Mouse (Mus musculus) liver, embryonic 12.5 days (tissue): ENCODE data around the gene CN725425. TPM values are rescaled to one million over a fixed set of nuclear protein-coding genes. Genes with fewer than 3 reads are reported as not detected.

Source experiments
- ATAC-seq: fragments of 200-750 bp; cut with Nextera tagmentation; 2 replicates; pipeline ENCODE4 v1.8.0; 2017; ENCODE audit warnings: moderate number of reproducible peaks, mild to moderate bottlenecking, moderate library complexity
- H3K27ac ChIP-seq: fragments of 300-500 bp; sonication (generic); 2 replicates; pipeline ENCODE4 v1.5.1; 2016; ENCODE audit warnings: mild to moderate bottlenecking
- H3K27me3 ChIP-seq: fragments of 300-500 bp; sonication (generic); replicated peaks from 2 replicates; pipeline ENCODE4 v1.6.1; 2016; ENCODE audit warnings: mild to moderate bottlenecking, moderate library complexity
- H3K36me3 ChIP-seq: fragments of 300-500 bp; sonication (generic); 2 replicates; pipeline ENCODE4 v1.6.1; 2016; ENCODE audit warnings: mild to moderate bottlenecking, moderate library complexity
- H3K4me1 ChIP-seq: fragments of 300-500 bp; sonication (generic); 2 replicates; pipeline ENCODE4 v1.6.1; 2016
- H3K4me2 ChIP-seq: fragments of 300-500 bp; sonication (generic); 2 replicates; pipeline ENCODE4 v1.6.1; 2016; ENCODE audit warnings: mild to moderate bottlenecking, moderate library complexity
- H3K4me3 ChIP-seq: fragments of 300-500 bp; sonication (generic); 2 replicates; pipeline ENCODE4 v1.5.1; 2016; ENCODE audit warnings: mild to moderate bottlenecking, moderate library complexity
- H3K9ac ChIP-seq: fragments of 300-500 bp; sonication (generic); 2 replicates; pipeline ENCODE4 v1.6.1; 2016; ENCODE audit warnings: mild to moderate bottlenecking, moderate library complexity
- H3K9me3 ChIP-seq: fragments of 300-500 bp; sonication (generic); replicated peaks from 2 replicates; pipeline ENCODE4 v1.6.1; 2016; ENCODE audit warnings: mild to moderate bottlenecking, moderate library complexity
- WGBS: fragments of 180-500 bp; shearing (Covaris S2); methylation state at CpG from one replicate; pipeline ENCODE4 v1.1.7; 2016; ENCODE audit not compliant: insufficient replicate concordance; 5-methylcytosine and 5-hydroxymethylcytosine counted together
- polyA plus RNA-seq: library from polyadenylated mRNA; unstranded; fragments of >200 nt; fragmentation: Nextera tagmentation; extraction: Ambion mirVana; gene quantifications from 2 replicates; pipeline ENCODE4 v1.2.1, GENCODE M21; 2016

Gene CN725425
- polyA plus RNA-seq: not detected in 2 replicates

- H3K27me3 ChIP-seq: no peaks in the 10 kb centered on the region
- no peak for ATAC-seq
- no peak within 1 kb of the TSS for H3K9ac ChIP-seq
- no peak within 1 kb of the TSS for H3K4me3 ChIP-seq
- peaks cover 5% of the 10 kb centered on the region; the same call in 1 of the 2 replicates for H3K4me1 ChIP-seq
- no peak within 1 kb of the TSS for H3K4me2 ChIP-seq
- no peaks in the 10 kb centered on the region for H3K9me3 ChIP-seq
- no peaks in the 10 kb centered on the region for H3K36me3 ChIP-seq
- H3K27ac ChIP-seq: no peak within 1 kb of the TSS
- 82% methylated on average over 30 of the region's 30 CpGs for WGBS
Observed at GRCm38 (mm10) chr15:91199256-91199905, at the start of gene CN725425. TSS of gene CN725425 (plus strand) at chr15:91199494.

GRCm38 (mm10) chr15:91152592-91152991 lies 46.7 kb upstream of the CN725425 start:
- Histone ChIP-seq H3K4me3 (no peak overlapping the region), H3K27ac (no peak overlapping the region), H3K27me3 (no peaks in the 10 kb centered on the region), H3K9me3 (no peaks in the 10 kb centered on the region), H3K36me3 (no peaks in the 10 kb centered on the region; the same call in 1 of the 2 replicates), H3K4me2 (no peak overlapping the region), H3K9ac (no peak overlapping the region), H3K4me1 (no peaks in the 10 kb centered on the region)
- WGBS: 46% methylated on average over 1 of the region's 1 CpGs
- ATAC-seq: no peak

DNA sequence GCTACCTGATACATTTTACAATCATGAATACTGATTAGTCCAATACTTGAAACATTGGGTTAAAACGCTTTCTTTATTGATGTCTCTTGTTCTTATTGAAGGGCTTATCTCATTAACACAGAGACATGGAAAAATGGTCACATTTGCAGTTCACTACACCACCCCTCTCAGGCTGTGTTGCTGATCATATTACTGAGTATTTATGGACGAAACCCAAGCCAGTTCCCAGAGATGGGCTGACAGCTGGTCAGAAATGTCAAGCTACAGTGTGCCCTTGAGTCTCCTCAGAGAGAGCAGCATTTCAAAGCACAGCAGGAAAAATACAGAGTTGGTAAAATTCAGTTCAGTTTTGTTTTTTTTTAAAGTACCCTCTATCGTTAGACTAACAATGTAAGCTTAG lies 46.0 kb upstream of the CN725425 start:
- Histone ChIP-seq H3K4me1 (no peaks in the 10 kb centered on the region), H3K9ac (no peak overlapping the region), H3K36me3 (no peaks in the 10 kb centered on the region; the same call in 1 of the 2 replicates), H3K27me3 (no peaks in the 10 kb centered on the region), H3K27ac (no peak overlapping the region), H3K9me3 (no peaks in the 10 kb centered on the region), H3K4me2 (no peak overlapping the region), H3K4me3 (no peak overlapping the region)
- ATAC-seq: no peak
- 65% methylated on average over 3 of the region's 3 CpGs for whole genome bisulfite sequencing

DNA sequence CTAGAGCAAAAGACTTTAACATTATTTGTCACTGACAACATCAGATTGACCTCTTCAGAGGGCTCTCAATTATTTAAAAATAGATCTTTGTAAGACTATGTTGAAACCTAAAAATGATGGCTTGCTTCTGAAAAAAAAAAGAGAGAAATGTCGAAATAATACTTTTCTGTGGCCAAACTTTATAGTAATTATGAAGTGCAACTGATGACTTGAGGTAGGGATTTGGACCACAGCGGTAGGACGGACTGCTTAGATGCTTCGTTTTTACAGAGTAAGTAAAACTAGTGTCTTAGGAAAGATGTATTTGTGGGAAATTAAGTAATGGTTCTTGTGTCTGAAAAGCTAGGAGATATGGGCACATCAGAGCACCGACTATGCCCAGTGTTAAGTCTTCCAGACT lies 38.1 kb upstream of the CN725425 start:
- no peaks in the 10 kb centered on the region for H3K9me3 ChIP-seq
- no peak overlapping the region for H3K27ac ChIP-seq
- H3K9ac ChIP-seq: no peak overlapping the region
- H3K4me2 ChIP-seq: no peak overlapping the region
- WGBS: 65% methylated on average over 5 of the region's 5 CpGs
- no peaks in the 10 kb centered on the region for H3K27me3 ChIP-seq
- H3K4me3 ChIP-seq: no peak overlapping the region
- ATAC-seq: no peak
- no peaks in the 10 kb centered on the region for H3K4me1 ChIP-seq
- no peaks in the 10 kb centered on the region for H3K36me3 ChIP-seq

DNA sequence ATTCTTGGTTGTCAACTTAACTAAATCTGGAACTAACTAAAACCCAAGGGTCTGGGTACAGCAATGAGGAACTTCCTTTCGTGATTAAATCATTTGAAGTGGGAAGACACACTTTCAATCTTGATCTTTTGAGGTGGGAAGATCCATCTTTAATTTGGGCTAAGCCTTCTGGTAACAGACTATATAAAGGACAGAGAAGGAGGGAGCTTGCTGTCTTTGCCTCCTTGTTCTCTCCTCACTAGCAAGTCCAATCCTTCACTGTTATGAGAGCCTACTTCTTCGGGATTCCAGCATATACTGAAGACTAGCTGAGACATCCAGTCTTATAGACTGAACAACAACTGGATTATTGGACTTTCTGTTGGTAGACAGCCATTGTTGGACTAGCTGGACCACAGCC lies 35.8 kb upstream of the CN725425 start:
- H3K9ac ChIP-seq: no peak overlapping the region
- no peaks in the 10 kb centered on the region for H3K36me3 ChIP-seq
- no peaks in the 10 kb centered on the region for H3K4me1 ChIP-seq
- H3K9me3 ChIP-seq: no peaks in the 10 kb centered on the region
- H3K27ac ChIP-seq: no peak overlapping the region
- no peak overlapping the region for H3K4me2 ChIP-seq
- H3K27me3 ChIP-seq: no peaks in the 10 kb centered on the region
- WGBS: 56% methylated on average over 2 of the region's 2 CpGs
- H3K4me3 ChIP-seq: no peak overlapping the region
- ATAC-seq: no peak

- peak; percentile 35; the same call in 1 of the 2 replicates for ATAC-seq
- Histone ChIP-seq H3K4me3 (no peak overlapping the region), H3K36me3 (no peaks in the 10 kb centered on the region), H3K9me3 (no peaks in the 10 kb centered on the region), H3K4me1 (no peaks in the 10 kb centered on the region), H3K9ac (no peak overlapping the region), H3K4me2 (no peak overlapping the region), H3K27ac (no peak overlapping the region), H3K27me3 (no peaks in the 10 kb centered on the region)
- WGBS: 5% methylated on average over 5 of the region's 5 CpGs
Observed at GRCm38 (mm10) chr15:91165021-91165420, 34.3 kb upstream of the CN725425 start.

DNA sequence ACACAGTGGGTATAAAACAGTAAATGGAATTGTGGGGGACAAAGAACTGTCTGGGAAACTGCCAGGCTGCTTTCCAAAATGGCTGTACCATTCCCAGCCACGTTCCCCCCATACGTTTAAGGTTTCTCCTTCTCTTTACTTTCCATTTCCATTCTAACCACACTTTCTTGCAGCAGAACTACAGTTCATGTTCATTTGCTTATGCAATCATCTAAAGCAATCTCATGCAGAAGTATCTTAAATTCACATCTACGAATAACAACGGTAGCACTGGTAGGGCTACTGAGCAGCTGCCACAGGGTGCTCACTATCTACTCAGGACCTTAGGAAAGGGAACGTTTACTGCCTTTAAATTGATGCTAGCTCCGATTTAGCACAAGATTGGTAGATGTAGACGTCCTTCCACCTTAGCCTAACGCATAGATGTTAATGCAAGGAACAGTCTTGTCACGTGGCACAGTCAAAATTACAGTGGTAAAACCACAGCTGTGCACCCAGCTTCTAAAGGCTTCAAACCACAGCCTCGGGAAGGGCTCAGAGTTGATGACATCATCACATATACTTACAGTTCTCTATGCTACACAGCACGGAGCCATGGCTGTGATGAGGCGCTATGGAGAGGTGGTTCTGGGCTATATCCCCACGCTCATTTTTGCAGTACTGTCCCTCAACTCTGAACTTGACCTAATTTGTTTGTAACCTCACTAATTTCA lies 31.3 kb upstream of the CN725425 start:
- WGBS: 67% methylated on average over 13 of the region's 13 CpGs
- H3K9me3 ChIP-seq: no peaks in the 10 kb centered on the region
- no peak overlapping the region for H3K9ac ChIP-seq
- ATAC-seq: peak; percentile 46; the same call in 1 of the 2 replicates
- no peaks in the 10 kb centered on the region for H3K27me3 ChIP-seq
- H3K4me1 ChIP-seq: no peaks in the 10 kb centered on the region
- no peak overlapping the region for H3K4me3 ChIP-seq
- no peak overlapping the region for H3K4me2 ChIP-seq
- no peak overlapping the region for H3K27ac ChIP-seq
- H3K36me3 ChIP-seq: no peaks in the 10 kb centered on the region

- ATAC-seq: no peak
- Histone ChIP-seq H3K9ac (no peak overlapping the region), H3K4me1 (no peaks in the 10 kb centered on the region), H3K4me2 (no peak overlapping the region), H3K4me3 (no peak overlapping the region), H3K27me3 (no peaks in the 10 kb centered on the region), H3K36me3 (no peaks in the 10 kb centered on the region), H3K9me3 (no peaks in the 10 kb centered on the region), H3K27ac (no peak overlapping the region)
- WGBS: 77% methylated on average over 9 of the region's 9 CpGs
Observed at GRCm38 (mm10) chr15:91170602-91171328, 28.5 kb upstream of the CN725425 start.

- H3K27me3 ChIP-seq: no peaks in the 10 kb centered on the region
- H3K9me3 ChIP-seq: no peaks in the 10 kb centered on the region
- WGBS: 67% methylated on average over 4 of the region's 4 CpGs
- ATAC-seq: no peak
- no peak overlapping the region for H3K4me3 ChIP-seq
- no peak overlapping the region for H3K9ac ChIP-seq
- no peak overlapping the region for H3K27ac ChIP-seq
- H3K4me2 ChIP-seq: no peak overlapping the region
- no peaks in the 10 kb centered on the region for H3K4me1 ChIP-seq
- no peaks in the 10 kb centered on the region for H3K36me3 ChIP-seq
Observed at GRCm38 (mm10) chr15:91171332-91171731, 28.0 kb upstream of the CN725425 start.

DNA sequence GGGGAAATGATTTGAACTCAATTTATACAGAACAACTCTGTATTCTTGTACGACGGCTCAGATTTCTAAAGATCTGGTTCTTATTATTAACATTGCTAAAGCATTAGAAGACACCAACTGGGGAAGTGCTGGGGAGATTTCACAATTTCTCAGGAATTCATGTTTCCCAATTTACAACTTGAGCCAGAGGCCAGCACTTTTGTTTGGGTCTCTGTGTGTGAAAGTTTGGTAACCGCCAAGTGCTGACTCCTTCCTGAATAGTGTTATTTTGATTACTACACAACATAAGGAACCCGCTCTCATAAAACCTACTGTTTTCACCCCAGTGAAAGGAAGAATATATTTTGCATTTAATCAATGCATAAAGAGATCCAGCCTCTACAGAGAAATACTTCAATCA lies 27.1 kb upstream of the CN725425 start:
- 67% methylated on average over 4 of the region's 4 CpGs for WGBS
- Histone ChIP-seq H3K27me3 (no peaks in the 10 kb centered on the region), H3K9me3 (no peaks in the 10 kb centered on the region), H3K9ac (no peak overlapping the region), H3K4me3 (no peak overlapping the region), H3K4me1 (no peaks in the 10 kb centered on the region), H3K4me2 (no peak overlapping the region), H3K27ac (no peak overlapping the region), H3K36me3 (no peaks in the 10 kb centered on the region)
- ATAC-seq: no peak

DNA sequence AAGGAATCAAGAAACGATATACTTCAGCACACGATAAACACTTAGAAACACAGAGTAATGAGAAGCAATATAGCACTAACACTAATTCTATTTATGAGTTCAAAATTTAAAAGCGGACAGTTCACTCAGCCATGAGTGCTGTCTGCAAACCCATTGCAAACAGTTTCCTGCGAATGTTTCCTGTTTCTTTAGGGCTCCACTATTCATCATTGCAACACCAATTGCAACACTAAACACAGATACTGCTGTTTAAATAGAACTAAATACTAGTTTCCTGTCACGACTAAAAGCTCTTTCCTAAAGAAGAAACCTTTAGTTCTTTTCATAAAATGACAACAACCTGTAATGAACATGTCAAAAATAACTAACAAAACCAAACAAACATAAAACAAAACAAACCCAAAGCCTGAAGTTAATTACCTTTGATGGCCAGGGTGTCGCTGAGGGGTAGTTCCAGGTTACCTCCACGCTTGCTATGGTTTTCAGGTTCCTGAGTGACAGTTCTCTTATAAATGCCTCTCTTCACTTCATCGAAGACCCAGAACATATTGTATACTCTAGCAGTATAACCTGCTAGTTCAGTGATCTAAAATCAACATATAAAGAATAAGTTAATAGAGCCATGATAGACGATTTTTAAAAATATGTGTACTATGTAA lies 20.5 kb upstream of the CN725425 start:
- Histone ChIP-seq H3K9ac (no peak overlapping the region), H3K4me2 (no peak overlapping the region), H3K27ac (no peak overlapping the region; the same call in 1 of the 2 replicates), H3K27me3 (no peaks in the 10 kb centered on the region), H3K36me3 (no peaks in the 10 kb centered on the region), H3K4me1 (no peaks in the 10 kb centered on the region), H3K9me3 (no peaks in the 10 kb centered on the region), H3K4me3 (no peak overlapping the region)
- ATAC-seq: no peak
- WGBS: 40% methylated on average over 9 of the region's 9 CpGs
